Mouse (Mus musculus): ENCODE results near the gene Selenow.
"Not testable (repeated sequence)": the region's sequence is repeated elsewhere in the genome, so short reads cannot be mapped to it uniquely, and the experiment has no call there.

Selenow gene

GRCm38 (mm10) chr7:15945721-15946536, 23.7 kb upstream of the Selenow start, which contains the start of gene Nop53:
Gene Nop53 (minus strand): TSS chr7:15946074.
- DNase-seq (ENCODE audit: low read depth): peak; percentile 99

GRCm38 (mm10) chr7:15945211-15945610, 23.0 kb upstream of the Selenow start:
- no peak for DNase-seq (ENCODE audit: low read depth)

GRCm38 (mm10) chr7:15944311-15944710, 22.1 kb upstream of the Selenow start:
- DNase-seq (ENCODE audit: low read depth): no peak

- DNase-seq (ENCODE audit: low read depth): no peak
These were observed 16.4 kb upstream of the Selenow start for GRCm38 (mm10) chr7:15938621-15939020.

- DNase-seq (ENCODE audit: low read depth): no peak
These were observed 15.3 kb upstream of the Selenow start for GRCm38 (mm10) chr7:15937491-15937890.

- no peak for DNase-seq (ENCODE audit: low read depth)
These were observed 11.5 kb upstream of the Selenow start for GRCm38 (mm10) chr7:15933437-15934359.

- no peak for DNase-seq (ENCODE audit: low read depth)
These were observed 9.4 kb upstream of the Selenow start for GRCm38 (mm10) chr7:15931635-15932034.

- DNase-seq (ENCODE audit: low read depth): peak; percentile 53
These were observed 8.3 kb upstream of the Selenow start for GRCm38 (mm10) chr7:15930543-15930942.

GRCm38 (mm10) chr7:15929910-15930309, 7.7 kb upstream of the Selenow start:
- peak; percentile 84 for DNase-seq (ENCODE audit: low read depth)

GRCm38 (mm10) chr7:15921796-15922195, 406 bp downstream of the Selenow start:
- DNase-seq (ENCODE audit: low read depth): peak; percentile 84

GRCm38 (mm10) chr7:15920645-15921190, 1.5 kb downstream of the Selenow start:
- DNase-seq (ENCODE audit: low read depth): no peak

- no peak for DNase-seq (ENCODE audit: low read depth)
These were observed 2.3 kb downstream of the Selenow start for GRCm38 (mm10) chr7:15919947-15920346.

GRCm38 (mm10) chr7:15918371-15918770, 3.8 kb downstream of the Selenow start:
- DNase-seq (ENCODE audit: low read depth): no peak

GRCm38 (mm10) chr7:15916996-15917395, 5.2 kb downstream of the Selenow start:
- DNase-seq (ENCODE audit: low read depth): no peak

GRCm38 (mm10) chr7:15916134-15916723, 6.0 kb downstream of the Selenow start:
- DNase-seq (ENCODE audit: low read depth): no peak

- DNase-seq (ENCODE audit: low read depth): not testable (repeated sequence)
These were observed 6.5 kb downstream of the Selenow start for GRCm38 (mm10) chr7:15915695-15916094.

GRCm38 (mm10) chr7:15914751-15915150, 7.5 kb downstream of the Selenow start:
- DNase-seq (ENCODE audit: low read depth): no peak

GRCm38 (mm10) chr7:15914252-15914651, 8.0 kb downstream of the Selenow start:
- peak; percentile 62 for DNase-seq (ENCODE audit: low read depth)

- peak; percentile 85 for DNase-seq (ENCODE audit: low read depth)
These were observed 10.0 kb downstream of the Selenow start for GRCm38 (mm10) chr7:15912183-15912582.

GRCm38 (mm10) chr7:15910521-15910920, 11.7 kb downstream of the Selenow start:
- DNase-seq (ENCODE audit: low read depth): no peak

- DNase-seq (ENCODE audit: low read depth): no peak
These were observed 14.1 kb downstream of the Selenow start for GRCm38 (mm10) chr7:15907971-15908590.

- no peak for DNase-seq (ENCODE audit: low read depth)
These were observed 15.6 kb downstream of the Selenow start for GRCm38 (mm10) chr7:15906602-15907001.
